Mouse (Mus musculus) heart, embryonic 10.5 days (tissue): Measurements from ENCODE around the gene Eid3. TPM values are rescaled to one million over a fixed set of nuclear protein-coding genes. Genes with fewer than 3 reads are reported as not detected.

ENCODE experiments used
- DNase-seq: peaks from one replicate; pipeline ENCODE4 v3.0.0-alpha.2; 2017; ENCODE audit warnings: low spot score
- H3K27ac ChIP-seq: fragments of 300-500 bp; sonication (generic); 2 replicates; pipeline ENCODE4 v1.5.1; 2016; ENCODE audit warnings: mild to moderate bottlenecking
- H3K27me3 ChIP-seq: fragments of 300-500 bp; sonication (generic); 2 replicates; pipeline ENCODE4 v1.6.1; 2016; ENCODE audit warnings: mild to moderate bottlenecking; ENCODE audit not compliant: poor library complexity, insufficient read depth, severe bottlenecking
- H3K36me3 ChIP-seq: fragments of 300-500 bp; sonication (generic); 2 replicates; pipeline ENCODE4 v1.6.1; 2016; ENCODE audit warnings: mild to moderate bottlenecking, moderate library complexity
- H3K4me1 ChIP-seq: fragments of 300-500 bp; sonication (generic); 2 replicates; pipeline ENCODE4 v1.6.1; 2016; ENCODE audit warnings: mild to moderate bottlenecking
- H3K4me3 ChIP-seq: fragments of 300-500 bp; sonication (generic); 2 replicates; pipeline ENCODE4 v1.5.1; 2016; ENCODE audit warnings: mild to moderate bottlenecking, moderate library complexity
- H3K9me3 ChIP-seq: fragments of 300-500 bp; sonication (generic); 2 replicates; pipeline ENCODE4 v1.6.1; 2016; ENCODE audit warnings: mild to moderate bottlenecking, moderate library complexity
- WGBS: fragments of 180-500 bp; shearing (Covaris S2); methylation state at CpG from one replicate; pipeline ENCODE4 v1.1.7; 2016; 5-methylcytosine and 5-hydroxymethylcytosine counted together
- polyA plus RNA-seq: library from polyadenylated mRNA; unstranded; fragments of >200 nt; fragmentation: Nextera tagmentation; extraction: Ambion mirVana; gene quantifications from 2 replicates; pipeline ENCODE4 v1.2.1, GENCODE M21; 2016

Gene Eid3
- polyA plus RNA-seq, 1 experiment from 2014 or later = 0.55 TPM

- Histone ChIP-seq H3K9me3 (no peaks in the 10 kb centered on the region), H3K27me3 (no peaks in the 10 kb centered on the region), H3K4me3 (no peak overlapping the region), H3K4me1 (peaks cover 22% of the 10 kb centered on the region), H3K36me3 (peaks cover 66% of the 10 kb centered on the region), H3K27ac (no peak overlapping the region)
- DNase-seq = no peak
- WGBS = 89% methylated on average over 6 of the region's 6 CpGs
Measured at GRCm38 (mm10) chr10:82868418-82869086, 2.1 kb downstream of the Eid3 start.

- WGBS = 90% methylated on average over 10 of the region's 10 CpGs
Measured at GRCm38 (mm10) chr10:82875446-82875845, 9.0 kb downstream of the Eid3 start.

GRCm38 (mm10) chr10:82876076-82876796 is 9.8 kb downstream of the Eid3 start:
- Histone ChIP-seq H3K36me3 (peaks cover 79% of the 10 kb centered on the region), H3K9me3 (no peaks in the 10 kb centered on the region), H3K4me3 (no peak overlapping the region), H3K27me3 (no peaks in the 10 kb centered on the region), H3K27ac (no peak overlapping the region), H3K4me1 (peaks cover 14% of the 10 kb centered on the region)
- 77% methylated on average over 16 of the region's 16 CpGs for WGBS
- no peak for DNase-seq

More at GRCm38 (mm10) chr10:82875446-82875845, 9.0 kb downstream of the Eid3 start:
- Histone ChIP-seq H3K36me3 (peaks cover 79% of the 10 kb centered on the region), H3K27me3 (no peaks in the 10 kb centered on the region), H3K4me3 (no peak overlapping the region), H3K4me1 (peaks cover 14% of the 10 kb centered on the region), H3K27ac (no peak overlapping the region), H3K9me3 (no peaks in the 10 kb centered on the region)
- no peak for DNase-seq

- Histone ChIP-seq H3K27me3 (no peaks in the 10 kb centered on the region), H3K36me3 (peaks cover 97% of the 10 kb centered on the region), H3K4me1 (peaks cover 5% of the 10 kb centered on the region; the same call in 1 of the 2 replicates), H3K4me3 (no peak overlapping the region), H3K9me3 (no peaks in the 10 kb centered on the region), H3K27ac (no peak overlapping the region)
- DNase-seq = no peak
- 96% methylated on average over 6 of the region's 6 CpGs for WGBS
Measured at GRCm38 (mm10) chr10:82887354-82887753, 20.9 kb downstream of the Eid3 start.

GRCm38 (mm10) chr10:82888576-82888975 is 22.1 kb downstream of the Eid3 start:
- Histone ChIP-seq H3K27me3 (no peaks in the 10 kb centered on the region), H3K4me1 (peaks cover 5% of the 10 kb centered on the region; the same call in 1 of the 2 replicates), H3K4me3 (no peak overlapping the region), H3K9me3 (no peaks in the 10 kb centered on the region), H3K36me3 (peaks cover 97% of the 10 kb centered on the region), H3K27ac (no peak overlapping the region)
- no peak for DNase-seq
- WGBS = 85% methylated on average over 8 of the region's 8 CpGs

GRCm38 (mm10) chr10:82889447-82889973 is 23.1 kb downstream of the Eid3 start:
- Histone ChIP-seq H3K27ac (no peak overlapping the region), H3K27me3 (no peaks in the 10 kb centered on the region), H3K4me3 (no peak overlapping the region), H3K4me1 (peaks cover 5% of the 10 kb centered on the region; the same call in 1 of the 2 replicates), H3K36me3 (peaks cover 96% of the 10 kb centered on the region), H3K9me3 (no peaks in the 10 kb centered on the region)
- 66% methylated on average over 9 of the region's 9 CpGs for WGBS
- DNase-seq = no peak

- peaks cover 13% of the 10 kb centered on the region; the same call in 1 of the 2 replicates for H3K4me1 ChIP-seq
- WGBS = 75% methylated on average over 2 of the region's 2 CpGs
- peaks cover 95% of the 10 kb centered on the region for H3K36me3 ChIP-seq
- H3K4me3 ChIP-seq = no peak overlapping the region
- no peaks in the 10 kb centered on the region for H3K27me3 ChIP-seq
- no peak for DNase-seq
- 0 out of 2 replicates have a peak overlapping the region, but pooled peaks have one; percentile 19 for H3K27ac ChIP-seq
- H3K9me3 ChIP-seq = no peaks in the 10 kb centered on the region
Measured at GRCm38 (mm10) chr10:82890936-82891335, 24.5 kb downstream of the Eid3 start.

GRCm38 (mm10) chr10:82891427-82891826 is 25.0 kb downstream of the Eid3 start:
- Histone ChIP-seq H3K4me1 (peaks cover 13% of the 10 kb centered on the region; the same call in 1 of the 2 replicates), H3K27ac (no peak overlapping the region), H3K4me3 (no peak overlapping the region), H3K9me3 (no peaks in the 10 kb centered on the region), H3K36me3 (peaks cover 95% of the 10 kb centered on the region), H3K27me3 (no peaks in the 10 kb centered on the region)
- WGBS = 85% methylated on average over 7 of the region's 7 CpGs
- DNase-seq = no peak

- Histone ChIP-seq H3K36me3 (peaks cover 94% of the 10 kb centered on the region), H3K27ac (no peak overlapping the region), H3K27me3 (no peaks in the 10 kb centered on the region), H3K9me3 (no peaks in the 10 kb centered on the region), H3K4me1 (peaks cover 13% of the 10 kb centered on the region; the same call in 1 of the 2 replicates), H3K4me3 (no peak overlapping the region)
- DNase-seq = no peak
- WGBS = 88% methylated on average over 9 of the region's 9 CpGs
Measured at GRCm38 (mm10) chr10:82892442-82893055, 26.1 kb downstream of the Eid3 start.

GRCm38 (mm10) chr10:82893872-82894650 is 27.6 kb downstream of the Eid3 start:
- 74% methylated on average over 18 of the region's 18 CpGs for WGBS
- DNase-seq = no peak

GRCm38 (mm10) chr10:82897936-82898335 is 31.5 kb downstream of the Eid3 start:
- DNase-seq = no peak
- 96% methylated on average over 13 of the region's 13 CpGs for WGBS

More at GRCm38 (mm10) chr10:82893872-82894650, 27.6 kb downstream of the Eid3 start:
- Histone ChIP-seq H3K27ac (no peak overlapping the region), H3K36me3 (peaks cover 87% of the 10 kb centered on the region), H3K4me1 (peaks cover 19% of the 10 kb centered on the region; the same call in 1 of the 2 replicates), H3K27me3 (no peaks in the 10 kb centered on the region), H3K9me3 (no peaks in the 10 kb centered on the region), H3K4me3 (no peak overlapping the region)

GRCm38 (mm10) chr10:82898893-82899292 is 32.5 kb downstream of the Eid3 start:
- no peaks in the 10 kb centered on the region for H3K9me3 ChIP-seq
- H3K36me3 ChIP-seq = peaks cover 40% of the 10 kb centered on the region
- H3K4me1 ChIP-seq = peaks cover 40% of the 10 kb centered on the region
- DNase-seq = no peak
- no peaks in the 10 kb centered on the region for H3K27me3 ChIP-seq
- no peak overlapping the region for H3K27ac ChIP-seq
- whole genome bisulfite sequencing = 35% methylated on average over 7 of the region's 7 CpGs
- H3K4me3 ChIP-seq = no peak overlapping the region

More at GRCm38 (mm10) chr10:82897936-82898335, 31.5 kb downstream of the Eid3 start:
- Histone ChIP-seq H3K4me1 (peaks cover 31% of the 10 kb centered on the region), H3K36me3 (peaks cover 50% of the 10 kb centered on the region), H3K27me3 (no peaks in the 10 kb centered on the region), H3K9me3 (no peaks in the 10 kb centered on the region), H3K27ac (no peak overlapping the region), H3K4me3 (no peak overlapping the region)
